Mouse (Mus musculus) forebrain, embryonic 13.5 days (tissue): ENCODE data around the gene Rap1gap2. TPM values are rescaled to one million over a fixed set of nuclear protein-coding genes. Genes with fewer than 3 reads are reported as not detected.
A peak's percentile ranks its signal among the peaks of the same experiment; 100 is the strongest.

Experiments
- ATAC-seq: fragments of 200-750 bp; cut with Nextera tagmentation; 2 replicates; pipeline ENCODE4 v1.8.0; 2017
- H3K27ac ChIP-seq: fragments of 300-500 bp; sonication (generic); 2 replicates; pipeline ENCODE4 v1.5.1; 2015; ENCODE audit warnings: inconsistent platforms, mild to moderate bottlenecking, moderate library complexity
- H3K27me3 ChIP-seq: fragments of 300-500 bp; sonication (generic); 2 replicates; pipeline ENCODE4 v1.6.1; 2015; ENCODE audit warnings: mild to moderate bottlenecking, inconsistent platforms
- H3K36me3 ChIP-seq: fragments of 300-500 bp; sonication (generic); 2 replicates; pipeline ENCODE4 v1.6.1; 2015; ENCODE audit warnings: mild to moderate bottlenecking, inconsistent platforms; ENCODE audit not compliant: poor library complexity, severe bottlenecking
- H3K4me1 ChIP-seq: fragments of 300-500 bp; sonication (generic); 2 replicates; pipeline ENCODE4 v1.6.1; 2015; ENCODE audit warnings: inconsistent platforms
- H3K4me2 ChIP-seq: fragments of 300-500 bp; sonication (generic); 2 replicates; pipeline ENCODE4 v1.6.1; 2015; ENCODE audit warnings: inconsistent platforms, mild to moderate bottlenecking, moderate library complexity
- H3K4me3 ChIP-seq: fragments of 300-500 bp; sonication (generic); 2 replicates; pipeline ENCODE4 v1.5.1; 2015; ENCODE audit warnings: mild to moderate bottlenecking, inconsistent platforms
- H3K9ac ChIP-seq: fragments of 300-500 bp; sonication (generic); 2 replicates; pipeline ENCODE4 v1.6.1; 2015; ENCODE audit warnings: mild to moderate bottlenecking, inconsistent platforms
- H3K9me3 ChIP-seq: fragments of 300-500 bp; sonication (generic); replicated peaks from 2 replicates; pipeline ENCODE4 v1.6.1; 2016; ENCODE audit warnings: inconsistent platforms
- WGBS: fragments of 180-500 bp; shearing (Covaris S2); methylation state at CpG from one replicate; pipeline ENCODE4 v1.1.7; 2015; 5-methylcytosine and 5-hydroxymethylcytosine counted together
- polyA plus RNA-seq: library from polyadenylated mRNA; unstranded; fragments of >200 nt; fragmentation: Nextera tagmentation; extraction: Ambion mirVana; gene quantifications from 2 replicates; pipeline ENCODE4 v1.2.1, GENCODE M21; 2015

The Rap1gap2 gene
- polyA plus RNA-seq, 1 experiment from 2014 or later = 4.0 TPM

GRCm38 (mm10) chr11:74527555-74527954 is 83.2 kb downstream of the Rap1gap2 start:
- Histone ChIP-seq H3K36me3 (no peaks in the 10 kb centered on the region), H3K4me3 (no peak overlapping the region), H3K27me3 (peaks cover 41% of the 10 kb centered on the region), H3K9ac (no peak overlapping the region), H3K4me1 (peaks cover 25% of the 10 kb centered on the region), H3K27ac (no peak overlapping the region), H3K4me2 (no peak overlapping the region), H3K9me3 (no peaks in the 10 kb centered on the region)
- WGBS = 71% methylated on average over 7 of the region's 7 CpGs
- no peak for ATAC-seq

DNA sequence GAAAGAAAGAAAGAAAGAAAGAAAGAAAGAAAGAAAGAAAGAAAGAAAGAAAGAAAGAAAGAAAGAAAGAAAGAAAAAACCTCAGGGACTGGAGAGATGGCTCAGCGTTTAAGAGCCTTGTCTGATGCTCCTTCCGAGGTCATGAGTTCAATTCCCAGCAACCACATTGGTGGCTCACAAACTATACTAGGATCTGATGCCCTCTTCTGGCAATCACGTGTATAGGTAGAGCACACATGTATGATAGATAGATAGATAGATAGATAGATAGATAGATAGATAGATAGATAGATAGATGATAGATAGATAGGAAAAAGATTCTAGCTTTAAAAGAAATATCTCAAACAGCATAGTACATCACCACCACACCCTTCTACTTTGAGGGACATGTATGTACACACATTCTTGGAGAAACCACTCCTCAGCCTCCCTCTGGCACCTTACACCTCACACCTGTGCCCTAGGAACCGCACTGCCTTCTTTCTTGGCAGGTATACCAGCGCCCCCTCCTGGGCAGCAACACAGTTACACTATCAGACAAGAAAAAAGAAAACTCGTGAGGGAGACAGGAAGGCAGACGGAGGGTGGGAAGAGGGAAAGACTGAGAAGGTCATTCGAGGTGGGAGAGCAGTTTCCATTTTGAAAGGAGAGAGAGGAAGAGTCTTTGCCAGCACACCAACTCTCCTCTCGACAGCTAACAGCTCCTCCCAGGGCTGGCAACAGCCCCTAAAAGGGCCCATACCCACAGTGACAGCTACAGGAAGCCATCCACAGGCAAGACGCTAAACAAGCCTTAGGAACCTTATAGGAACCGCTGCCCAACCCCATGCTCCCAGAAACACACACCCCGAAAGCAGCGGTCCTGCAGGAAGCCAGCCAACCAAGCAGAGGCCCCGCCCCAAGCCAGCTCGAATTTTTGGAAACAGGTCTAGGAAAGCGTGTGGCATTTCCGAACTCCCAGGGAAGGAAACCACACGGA is 84.2 kb downstream of the Rap1gap2 start:
- H3K9ac ChIP-seq = no peak overlapping the region
- peak overlapping the region; percentile 19 for H3K4me2 ChIP-seq
- 20% methylated on average over 18 of the region's 18 CpGs for WGBS
- no peak overlapping the region for H3K27ac ChIP-seq
- H3K36me3 ChIP-seq = no peaks in the 10 kb centered on the region
- H3K27me3 ChIP-seq = peaks cover 47% of the 10 kb centered on the region
- H3K4me1 ChIP-seq = peaks cover 27% of the 10 kb centered on the region
- ATAC-seq = no peak
- no peaks in the 10 kb centered on the region for H3K9me3 ChIP-seq
- H3K4me3 ChIP-seq = no peak overlapping the region

DNA sequence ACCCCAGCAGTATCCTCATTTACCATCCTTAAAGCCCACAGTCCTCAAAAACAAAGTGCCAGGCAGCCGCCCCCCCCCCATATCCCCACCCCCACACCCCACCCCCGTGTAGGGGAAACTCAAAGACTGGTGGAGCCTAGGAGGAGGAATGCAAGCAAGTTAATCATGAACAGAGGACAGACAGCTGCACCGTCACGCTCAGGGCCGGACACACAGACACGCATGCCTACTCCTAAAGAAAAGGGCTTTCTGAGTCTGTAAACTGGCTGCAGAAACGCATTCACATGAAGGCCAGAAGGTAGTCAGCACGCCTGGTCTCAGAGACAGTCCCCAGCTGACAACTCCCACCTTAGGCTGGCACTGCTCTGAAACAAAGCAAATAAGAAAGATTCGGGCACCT is 85.1 kb downstream of the Rap1gap2 start:
- Histone ChIP-seq H3K4me2 (no peak overlapping the region), H3K9me3 (no peaks in the 10 kb centered on the region), H3K4me3 (no peak overlapping the region), H3K27ac (no peak overlapping the region), H3K4me1 (peaks cover 23% of the 10 kb centered on the region), H3K9ac (no peak overlapping the region), H3K27me3 (peaks cover 55% of the 10 kb centered on the region), H3K36me3 (no peaks in the 10 kb centered on the region)
- ATAC-seq = no peak
- 60% methylated on average over 9 of the region's 9 CpGs for WGBS

DNA sequence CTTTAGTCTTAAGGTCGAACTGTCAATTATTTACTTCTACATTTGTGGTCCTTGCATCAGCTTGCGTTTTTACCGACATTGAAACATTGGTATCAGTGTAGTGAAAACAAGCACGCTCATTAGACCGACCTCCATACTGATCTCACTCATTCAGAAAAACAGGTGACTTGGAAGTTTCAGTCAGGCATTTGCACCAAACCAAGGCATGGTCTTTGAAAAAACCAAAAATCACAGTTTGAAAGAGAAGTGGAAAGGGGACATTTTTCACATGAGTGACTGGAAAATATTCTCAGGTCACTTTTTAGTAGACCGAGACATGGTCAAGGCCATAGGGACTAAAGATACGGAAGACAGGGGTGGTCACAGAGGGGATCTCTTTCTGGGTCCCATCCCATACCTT is 85.5 kb downstream of the Rap1gap2 start:
- H3K9me3 ChIP-seq = no peaks in the 10 kb centered on the region
- H3K27me3 ChIP-seq = peaks cover 58% of the 10 kb centered on the region
- no peak overlapping the region for H3K4me3 ChIP-seq
- H3K36me3 ChIP-seq = no peaks in the 10 kb centered on the region
- no peak overlapping the region for H3K4me2 ChIP-seq
- no peak for ATAC-seq
- H3K4me1 ChIP-seq = peaks cover 23% of the 10 kb centered on the region
- no peak overlapping the region for H3K27ac ChIP-seq
- H3K9ac ChIP-seq = no peak overlapping the region
- 89% methylated on average over 7 of the region's 7 CpGs for WGBS

- H3K9ac ChIP-seq = no peak overlapping the region
- ATAC-seq = no peak
- H3K9me3 ChIP-seq = no peaks in the 10 kb centered on the region
- H3K27me3 ChIP-seq = peaks cover 61% of the 10 kb centered on the region
- no peak overlapping the region for H3K4me3 ChIP-seq
- no peaks in the 10 kb centered on the region for H3K36me3 ChIP-seq
- WGBS = 54% methylated on average over 9 of the region's 9 CpGs
- no peak overlapping the region for H3K4me2 ChIP-seq
- no peak overlapping the region for H3K27ac ChIP-seq
- peaks cover 23% of the 10 kb centered on the region for H3K4me1 ChIP-seq
Measured at GRCm38 (mm10) chr11:74524050-74524965, 86.4 kb downstream of the Rap1gap2 start.

GRCm38 (mm10) chr11:74523210-74523951 is 87.3 kb downstream of the Rap1gap2 start:
- no peak for ATAC-seq

GRCm38 (mm10) chr11:74522487-74523209 is 88.1 kb downstream of the Rap1gap2 start:
- peak overlapping the region; percentile 97 for H3K4me2 ChIP-seq
- H3K36me3 ChIP-seq = no peaks in the 10 kb centered on the region
- peak; percentile 78 for ATAC-seq
- peaks cover 23% of the 10 kb centered on the region for H3K4me1 ChIP-seq
- H3K27me3 ChIP-seq = peaks cover 60% of the 10 kb centered on the region
- peak overlapping the region; percentile 61 for H3K4me3 ChIP-seq
- H3K9ac ChIP-seq = peak overlapping the region; percentile 67
- H3K27ac ChIP-seq = no peak overlapping the region
- WGBS = under 1% methylated on average over 60 of the region's 87 CpGs
- H3K9me3 ChIP-seq = no peaks in the 10 kb centered on the region

More at GRCm38 (mm10) chr11:74523210-74523951, 87.3 kb downstream of the Rap1gap2 start:
- no peaks in the 10 kb centered on the region for H3K9me3 ChIP-seq
- peak overlapping the region; percentile 97 for H3K4me2 ChIP-seq
- peaks cover 23% of the 10 kb centered on the region for H3K4me1 ChIP-seq
- peak overlapping the region; percentile 67 for H3K9ac ChIP-seq
- no peak overlapping the region for H3K27ac ChIP-seq
- H3K4me3 ChIP-seq = peak overlapping the region; percentile 61
- peaks cover 61% of the 10 kb centered on the region for H3K27me3 ChIP-seq
- H3K36me3 ChIP-seq = no peaks in the 10 kb centered on the region
- WGBS = 3% methylated on average over 30 of the region's 30 CpGs

DNA sequence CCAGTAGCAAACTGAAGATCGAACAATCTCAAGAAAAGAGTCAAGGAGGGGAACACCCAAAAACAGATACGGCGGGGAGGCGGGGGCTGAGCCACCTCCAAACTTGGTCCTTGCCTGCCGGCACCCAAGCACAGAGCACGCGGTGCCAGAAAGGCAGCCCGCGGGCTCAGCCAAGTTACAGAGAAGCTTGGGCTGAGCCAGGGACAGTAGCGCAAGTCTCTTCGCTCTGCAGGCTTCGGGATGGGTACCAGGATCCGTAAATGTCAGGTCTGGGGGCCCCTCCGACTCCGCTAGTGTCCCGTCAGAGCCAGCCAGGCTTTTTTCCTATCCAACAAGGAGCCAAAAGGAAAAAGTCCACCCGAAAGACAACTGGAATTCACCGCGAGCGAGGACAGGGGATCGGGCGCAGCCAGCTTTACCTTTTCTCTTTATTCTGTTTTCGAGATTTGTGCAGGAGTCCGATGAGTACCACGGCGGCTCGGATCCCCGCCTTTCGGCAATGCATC is 88.7 kb downstream of the Rap1gap2 start:
- peaks cover 57% of the 10 kb centered on the region for H3K27me3 ChIP-seq
- 0 out of 2 replicates have a peak, but pooled peaks have one; percentile 49 for ATAC-seq

DNA sequence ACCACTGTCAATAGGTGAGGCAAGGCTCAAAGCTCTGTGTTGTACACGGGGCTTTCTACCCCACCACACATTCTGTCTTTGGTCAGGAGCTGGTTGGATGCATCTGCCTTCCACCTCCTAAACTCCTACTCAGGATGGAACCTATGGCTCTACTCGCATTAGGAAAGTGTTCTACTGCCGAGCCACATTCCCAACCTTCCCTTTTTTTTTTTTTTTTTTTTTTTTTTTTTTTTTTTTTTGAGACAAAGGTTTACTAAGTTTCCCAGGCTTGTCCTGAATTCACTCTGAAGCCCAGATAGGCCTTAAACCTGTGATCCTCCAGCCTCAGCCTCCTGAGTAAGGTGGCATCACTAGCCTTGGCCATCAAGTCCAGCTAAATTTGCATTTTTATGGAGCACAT is 90.5 kb downstream of the Rap1gap2 start:
- Histone ChIP-seq H3K4me2 (no peak overlapping the region), H3K4me1 (peaks cover 19% of the 10 kb centered on the region), H3K9ac (no peak overlapping the region), H3K27ac (no peak overlapping the region), H3K9me3 (no peaks in the 10 kb centered on the region), H3K27me3 (peaks cover 45% of the 10 kb centered on the region), H3K36me3 (no peaks in the 10 kb centered on the region), H3K4me3 (no peak overlapping the region)
- ATAC-seq = no peak
- whole genome bisulfite sequencing = 86% methylated on average over 3 of the region's 3 CpGs

More for the DNA sequence above, 88.7 kb downstream of the Rap1gap2 start:
- Histone ChIP-seq H3K4me2 (peak overlapping the region; percentile 97), H3K27ac (no peak overlapping the region), H3K9me3 (no peaks in the 10 kb centered on the region), H3K9ac (peak overlapping the region; percentile 67), H3K4me1 (peaks cover 23% of the 10 kb centered on the region), H3K36me3 (no peaks in the 10 kb centered on the region), H3K4me3 (peak overlapping the region; percentile 61)
- WGBS = under 1% methylated on average over 29 of the region's 29 CpGs

- ATAC-seq = no peak
- 81% methylated on average over 5 of the region's 5 CpGs for WGBS
Measured at GRCm38 (mm10) chr11:74516112-74516511, 94.6 kb downstream of the Rap1gap2 start.

DNA sequence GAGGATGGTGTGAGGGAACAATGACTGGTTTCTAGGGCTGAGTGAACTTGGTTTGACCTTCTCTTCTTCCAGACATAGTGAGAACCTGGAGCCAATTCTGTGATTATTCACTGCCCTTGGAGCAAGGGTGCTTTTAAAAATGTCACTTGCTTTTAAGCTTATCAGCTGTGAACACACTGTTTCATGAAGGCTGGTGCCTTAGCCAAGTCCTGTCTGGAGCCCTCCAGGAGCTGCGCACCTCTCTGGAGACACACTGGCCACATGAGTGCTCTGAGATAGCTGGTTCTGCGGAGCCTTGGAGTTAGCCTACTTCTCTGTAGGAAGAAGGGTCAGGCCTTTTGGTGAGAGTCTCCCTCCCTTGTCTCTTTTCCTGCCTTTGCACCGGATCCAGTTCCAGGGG is 95.7 kb downstream of the Rap1gap2 start:
- Histone ChIP-seq H3K4me2 (no peak overlapping the region), H3K9me3 (no peaks in the 10 kb centered on the region), H3K27me3 (0 out of 2 replicates have a peak, but pooled peaks cover 2% of the 10 kb centered on the region), H3K9ac (no peak overlapping the region), H3K27ac (no peak overlapping the region), H3K36me3 (no peaks in the 10 kb centered on the region), H3K4me1 (no peaks in the 10 kb centered on the region), H3K4me3 (no peak overlapping the region)
- ATAC-seq = no peak
- 90% methylated on average over 3 of the region's 3 CpGs for WGBS

More at GRCm38 (mm10) chr11:74516112-74516511, 94.6 kb downstream of the Rap1gap2 start:
- no peaks in the 10 kb centered on the region for H3K36me3 ChIP-seq
- H3K4me3 ChIP-seq = no peak overlapping the region
- no peak overlapping the region for H3K4me2 ChIP-seq
- peaks cover 11% of the 10 kb centered on the region for H3K27me3 ChIP-seq
- H3K9me3 ChIP-seq = no peaks in the 10 kb centered on the region
- no peaks in the 10 kb centered on the region for H3K4me1 ChIP-seq
- H3K27ac ChIP-seq = no peak overlapping the region
- H3K9ac ChIP-seq = no peak overlapping the region
